Mouse (Mus musculus) small intestine, adult 2 months (tissue): ENCODE measurements around the gene Atp8b3.

Experiments used
- CTCF ChIP-seq: fragments of 200-500 bp; IDR thresholded peaks from 2 replicates; pipeline ENCODE4 v1.5.1; 2012; ENCODE audit warnings: low read depth, mild to moderate bottlenecking, control low read depth, inconsistent platforms, low read length, moderate library complexity, mixed read lengths; ENCODE audit not compliant: insufficient replicate concordance, insufficient read length; ENCODE audit errors: extremely low read depth
- POLR2A ChIP-seq: fragments of 200-500 bp; IDR thresholded peaks from 2 replicates; pipeline ENCODE4 v1.6.1; 2012; ENCODE audit warnings: low read depth, mild to moderate bottlenecking, control low read depth, inconsistent platforms, low read length, moderate library complexity

DNA sequence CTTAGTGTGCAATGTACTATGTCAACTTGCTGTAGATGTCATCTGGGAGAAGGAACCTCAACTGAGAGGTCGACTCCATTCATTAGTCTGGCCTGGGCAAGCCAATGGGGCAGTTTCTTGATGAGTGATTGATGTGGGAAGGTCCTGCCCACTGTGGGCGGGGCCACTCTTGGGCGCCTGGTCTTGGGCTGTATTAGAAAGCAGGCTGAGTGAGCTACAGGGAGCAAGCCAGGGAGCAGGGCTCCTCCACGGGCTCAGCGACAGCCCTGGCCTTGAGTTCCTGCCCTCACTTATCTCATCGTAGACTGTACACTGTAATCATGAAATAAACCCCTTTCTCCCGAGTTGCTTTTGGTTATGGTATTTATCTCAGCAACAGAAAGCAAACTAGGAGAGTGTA lies 5.2 kb downstream of the Atp8b3 start:
- TF ChIP-seq CTCF: no peak
- TF ChIP-seq POLR2A: no peak
